Mouse (Mus musculus) forebrain, postnatal 0 days (tissue): ENCODE results near the gene Zfp385c. TPM values are rescaled to one million over a fixed set of nuclear protein-coding genes. Genes with fewer than 3 reads are reported as not detected.

ENCODE experiments used
- ATAC-seq: fragments of 200-750 bp; cut with Nextera tagmentation; 2 replicates; pipeline ENCODE4 v1.8.0; 2017; ENCODE audit warnings: mild to moderate bottlenecking, moderate library complexity
- DNase-seq: peaks from one replicate; pipeline ENCODE4 v3.0.0-alpha.2; 2015
- H3K27ac ChIP-seq: fragments of 300-500 bp; sonication (generic); 2 replicates; pipeline ENCODE4 v1.5.1; 2014; ENCODE audit warnings: low read depth, mild to moderate bottlenecking, antibody characterized with exemption, low read length, moderate library complexity, mixed read lengths
- H3K27me3 ChIP-seq: fragments of 300-500 bp; sonication (generic); 2 replicates; pipeline ENCODE4 v1.6.1; 2014; ENCODE audit warnings: mild to moderate bottlenecking, low read length, mixed read lengths; ENCODE audit not compliant: insufficient read depth
- H3K36me3 ChIP-seq: fragments of 300-500 bp; sonication (generic); 2 replicates; pipeline ENCODE4 v1.6.1; 2014; ENCODE audit warnings: mild to moderate bottlenecking, moderate library complexity; ENCODE audit not compliant: insufficient read depth
- H3K4me1 ChIP-seq: fragments of 300-500 bp; sonication (generic); 2 replicates; pipeline ENCODE4 v1.6.1; 2014; ENCODE audit warnings: antibody characterized with exemption; ENCODE audit not compliant: insufficient read depth
- H3K4me2 ChIP-seq: fragments of 300-500 bp; sonication (generic); 2 replicates; pipeline ENCODE4 v1.6.1; 2014; ENCODE audit warnings: low read depth, mild to moderate bottlenecking, moderate library complexity
- H3K4me3 ChIP-seq: fragments of 300-500 bp; sonication (generic); 2 replicates; pipeline ENCODE4 v1.5.1; 2014; ENCODE audit warnings: low read depth, low read length, mixed read lengths
- H3K9ac ChIP-seq: fragments of 300-500 bp; sonication (generic); 2 replicates; pipeline ENCODE4 v1.6.1; 2014; ENCODE audit warnings: mild to moderate bottlenecking
- H3K9me3 ChIP-seq: fragments of 300-500 bp; sonication (generic); 2 replicates; pipeline ENCODE4 v1.6.1; 2016; ENCODE audit warnings: low read length
- CTCF ChIP-seq: sonication (generic); IDR thresholded peaks from 2 replicates; pipeline ENCODE4 v1.5.1; 2016; ENCODE audit warnings: antibody characterized with exemption, control low read depth, low read depth
- WGBS: fragments of 180-500 bp; shearing (Covaris S2); extraction: QIAGEN DNeasy Blood & Tissue Kit; methylation state at CpG from one replicate; pipeline ENCODE4 v1.1.7; 2014; 5-methylcytosine and 5-hydroxymethylcytosine counted together
- polyA plus RNA-seq: library from polyadenylated mRNA; unstranded; fragments of >200 nt; fragmentation: Nextera tagmentation; extraction: Ambion mirVana; gene quantifications from 2 replicates; pipeline ENCODE4 v1.2.1, GENCODE M21; 2015
- total RNA-seq: library from RNA; depleted of rRNA; stranded (reverse); fragments of >200 nt; gene quantifications from 2 replicates; pipeline ENCODE4 v1.2.3, GENCODE M21; 2014

The Zfp385c gene
- total and polyA plus RNA-seq, 2 experiments from 2014 or later, result 1.0 to 2.0 TPM

DNA sequence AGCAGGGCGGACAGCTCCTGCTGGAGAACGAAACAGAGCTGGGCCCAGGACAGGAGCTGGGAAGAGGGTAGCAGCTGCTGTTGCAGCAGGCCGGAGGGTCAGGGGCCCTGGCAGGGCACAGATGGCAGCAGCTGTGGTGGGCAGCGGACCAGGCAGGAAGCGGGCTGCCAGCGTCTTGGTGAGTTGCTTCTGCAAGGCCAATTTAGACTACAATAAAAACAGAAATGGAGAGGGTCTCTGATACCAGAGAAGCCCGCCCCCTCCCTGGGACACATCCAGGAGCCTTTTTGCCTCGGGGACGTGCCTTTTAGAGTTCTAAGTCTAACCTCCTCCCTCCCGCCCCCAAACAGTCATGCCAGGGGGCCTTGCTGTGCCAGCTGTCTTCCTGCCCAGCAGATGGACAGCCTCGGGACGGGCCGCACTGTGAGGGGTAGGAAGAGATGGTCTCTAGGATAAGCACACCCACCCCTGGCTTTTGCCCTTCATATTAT is 63.3 kb downstream of the Zfp385c start:
- Histone ChIP-seq H3K9ac (no peak overlapping the region), H3K9me3 (no peaks in the 10 kb centered on the region), H3K27ac (no peak overlapping the region), H3K36me3 (peaks cover 24% of the 10 kb centered on the region), H3K4me3 (no peak overlapping the region), H3K27me3 (no peaks in the 10 kb centered on the region), H3K4me2 (no peak overlapping the region), H3K4me1 (0 out of 2 replicates have a peak, but pooled peaks cover 3% of the 10 kb centered on the region)
- ATAC-seq (peak; percentile 40; the same call in 1 of the 2 replicates), DNase-seq (no peak)
- 39% methylated on average over 13 of the region's 13 CpGs for WGBS
- TF ChIP-seq CTCF, result no peak

DNA sequence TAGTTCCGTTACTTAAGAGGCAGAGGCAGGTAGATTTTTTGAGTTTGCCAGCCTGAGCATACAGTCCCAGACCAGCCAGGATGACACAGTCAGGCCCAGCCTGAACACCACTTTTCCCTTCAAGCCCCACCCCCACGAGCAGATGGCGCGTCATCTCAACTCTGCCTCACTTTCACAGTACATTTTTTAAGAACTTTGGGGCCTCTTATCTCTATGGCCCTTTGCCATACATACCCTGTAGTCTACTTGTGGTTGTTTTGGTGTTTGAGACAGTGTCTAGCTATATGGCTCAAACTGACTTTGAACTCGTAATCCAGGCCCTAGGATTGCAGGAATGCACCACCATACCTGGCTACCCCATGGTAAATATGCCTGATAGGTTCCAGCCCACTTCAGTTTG is 64.2 kb downstream of the Zfp385c start:
- no peak overlapping the region for H3K27ac ChIP-seq
- no peak overlapping the region for H3K9ac ChIP-seq
- ATAC-seq (no peak), DNase-seq (no peak)
- H3K36me3 ChIP-seq, result peaks cover 24% of the 10 kb centered on the region
- no peak overlapping the region for H3K4me2 ChIP-seq
- 75% methylated on average over 5 of the region's 5 CpGs for WGBS
- H3K4me1 ChIP-seq, result 0 out of 2 replicates have a peak, but pooled peaks cover 3% of the 10 kb centered on the region
- no peaks in the 10 kb centered on the region for H3K27me3 ChIP-seq
- no peaks in the 10 kb centered on the region for H3K9me3 ChIP-seq
- no peak for TF ChIP-seq CTCF
- H3K4me3 ChIP-seq, result no peak overlapping the region

DNA sequence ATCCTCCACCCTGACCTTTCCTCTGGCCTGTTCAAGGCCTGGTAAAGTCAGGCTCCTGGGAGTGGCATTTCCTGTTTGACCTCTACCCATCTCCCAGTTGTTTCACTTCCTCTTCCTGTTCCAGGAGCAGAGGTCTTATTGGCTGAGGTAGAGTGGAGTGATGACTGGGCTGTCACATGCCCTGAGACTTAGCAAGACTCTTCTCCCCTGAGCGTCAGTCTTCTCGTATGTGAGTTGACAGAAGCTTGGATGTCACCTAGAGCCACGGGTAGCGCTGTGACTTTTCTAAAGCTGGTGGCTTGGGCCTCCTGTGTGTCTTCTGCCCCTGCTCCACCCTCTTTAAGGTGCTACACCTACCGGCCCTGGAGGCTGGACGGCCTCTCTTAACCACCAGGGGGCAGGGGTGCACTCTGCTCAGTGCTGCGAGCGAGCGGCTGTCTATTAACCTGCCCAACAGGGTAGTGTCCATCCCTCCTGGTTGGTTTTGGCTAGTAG is 65.5 kb downstream of the Zfp385c start:
- no peak overlapping the region for H3K9ac ChIP-seq
- peak; percentile 86 for TF ChIP-seq CTCF
- 17% methylated on average over 9 of the region's 9 CpGs for WGBS
- no peak overlapping the region for H3K4me2 ChIP-seq
- ATAC-seq, result peak; percentile 53
- peaks cover 3% of the 10 kb centered on the region; the same call in 1 of the 2 replicates for H3K4me1 ChIP-seq
- no peak overlapping the region for H3K4me3 ChIP-seq
- H3K27ac ChIP-seq, result no peak overlapping the region
- peak; percentile 60 for DNase-seq
- no peaks in the 10 kb centered on the region for H3K9me3 ChIP-seq
- H3K36me3 ChIP-seq, result peaks cover 24% of the 10 kb centered on the region
- H3K27me3 ChIP-seq, result no peaks in the 10 kb centered on the region

DNA sequence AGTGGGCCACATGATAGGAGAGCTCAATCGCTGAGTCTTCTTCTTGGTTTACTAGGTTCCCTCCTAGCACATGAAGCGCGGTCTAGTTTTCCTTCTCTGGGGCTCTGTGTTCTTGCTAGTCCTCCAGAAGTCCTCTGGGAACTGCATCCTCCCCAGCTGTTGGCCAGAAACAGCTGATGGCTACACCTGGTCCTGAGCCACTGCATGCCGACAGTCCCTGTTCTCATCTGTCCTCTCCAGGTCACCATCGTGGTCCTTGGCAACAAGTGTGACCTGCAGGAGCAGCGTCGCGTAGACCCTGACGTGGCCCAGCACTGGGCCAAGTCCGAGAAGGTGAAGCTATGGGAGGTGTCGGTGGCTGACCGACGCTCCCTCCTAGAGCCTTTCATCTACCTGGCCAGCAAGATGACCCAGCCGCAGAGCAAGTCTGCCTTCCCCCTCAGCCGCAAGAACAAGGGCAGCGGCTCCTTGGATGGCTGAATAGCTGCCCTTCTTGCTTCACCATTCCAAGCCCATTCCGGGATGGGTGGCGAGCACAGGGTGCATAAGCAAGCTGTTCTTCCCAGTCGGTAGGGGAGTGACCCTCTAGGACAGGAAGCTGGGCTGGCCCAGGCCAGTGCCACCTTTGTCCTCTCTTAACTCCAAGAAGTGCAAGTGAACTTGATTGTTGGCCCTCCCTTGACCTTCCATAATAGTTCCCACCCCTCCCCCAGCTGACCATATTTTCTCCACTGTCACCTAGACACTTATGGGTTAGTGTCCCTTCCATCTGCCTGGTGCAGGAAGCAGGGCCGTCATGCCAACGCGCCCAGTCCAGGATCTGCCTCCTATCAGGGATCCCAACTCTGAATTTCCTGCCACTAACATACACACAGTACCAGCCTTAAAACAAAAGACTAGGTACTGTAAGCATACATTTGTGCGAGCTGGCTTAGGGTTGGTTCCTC is 66.2 kb downstream of the Zfp385c start:
- peaks cover 24% of the 10 kb centered on the region for H3K36me3 ChIP-seq
- H3K4me3 ChIP-seq, result no peak overlapping the region
- H3K27me3 ChIP-seq, result no peaks in the 10 kb centered on the region
- no peak for TF ChIP-seq CTCF
- WGBS, result 93% methylated on average over 23 of the region's 23 CpGs
- no peak overlapping the region for H3K4me2 ChIP-seq
- ATAC-seq, result no peak
- H3K9ac ChIP-seq, result no peak overlapping the region
- H3K27ac ChIP-seq, result no peak overlapping the region
- no peaks in the 10 kb centered on the region for H3K9me3 ChIP-seq
- peaks cover 3% of the 10 kb centered on the region; the same call in 1 of the 2 replicates for H3K4me1 ChIP-seq
- no peak for DNase-seq

DNA sequence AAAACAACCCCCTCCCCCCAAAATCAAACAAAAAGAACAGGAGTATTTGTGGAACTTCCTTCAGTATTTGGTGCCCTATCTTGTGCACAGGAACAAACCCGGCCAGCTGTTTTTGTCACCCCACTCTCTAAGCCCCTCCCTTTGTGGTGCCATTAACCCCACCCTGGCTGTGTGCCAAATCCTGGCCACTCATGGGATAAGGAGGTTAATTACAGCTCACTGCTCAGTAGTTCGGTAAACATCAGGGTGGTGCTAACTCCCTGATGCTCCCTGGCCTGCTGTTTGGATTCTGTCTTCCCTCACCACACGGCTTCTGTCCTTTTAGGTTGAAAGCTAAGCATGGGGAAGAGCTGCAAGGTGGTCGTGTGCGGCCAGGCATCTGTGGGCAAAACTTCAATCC is 68.4 kb downstream of the Zfp385c start:
- Histone ChIP-seq H3K4me3 (no peak overlapping the region), H3K9ac (no peak overlapping the region), H3K36me3 (peaks cover 24% of the 10 kb centered on the region), H3K4me2 (peak overlapping the region; percentile 66), H3K4me1 (peaks cover 9% of the 10 kb centered on the region; the same call in 1 of the 2 replicates), H3K27ac (no peak overlapping the region), H3K9me3 (no peaks in the 10 kb centered on the region), H3K27me3 (no peaks in the 10 kb centered on the region)
- 41% methylated on average over 5 of the region's 5 CpGs for WGBS
- ATAC-seq, result no peak
- no peak for TF ChIP-seq CTCF
- DNase-seq, result no peak

DNA sequence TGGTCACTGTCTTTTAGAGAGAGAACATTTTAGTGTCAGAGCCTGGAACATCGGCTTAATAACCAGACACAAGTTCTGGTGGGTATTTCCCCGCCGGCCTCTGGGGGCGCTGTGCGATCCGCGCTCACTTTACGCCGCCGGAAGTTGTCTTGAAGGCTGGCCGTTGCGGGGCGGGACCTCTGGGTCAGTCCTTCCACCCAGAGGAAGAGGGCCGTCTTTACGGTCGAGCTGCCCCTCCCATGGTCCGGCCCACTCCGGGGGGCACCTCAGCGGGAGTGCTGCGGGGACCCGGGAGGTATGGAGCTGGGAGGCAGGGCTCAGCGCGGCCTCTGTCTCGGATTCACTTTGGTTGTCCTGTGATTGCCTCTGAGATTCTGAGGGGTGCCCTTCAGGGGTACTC is 69.5 kb downstream of the Zfp385c start:
- TF ChIP-seq CTCF, result peak; percentile 98
- Histone ChIP-seq H3K27me3 (no peaks in the 10 kb centered on the region), H3K4me3 (peak overlapping the region; percentile 66), H3K27ac (peak overlapping the region; percentile 80), H3K4me2 (peak overlapping the region; percentile 66), H3K4me1 (peaks cover 13% of the 10 kb centered on the region), H3K36me3 (peaks cover 24% of the 10 kb centered on the region), H3K9ac (peak overlapping the region; percentile 70), H3K9me3 (no peaks in the 10 kb centered on the region)
- WGBS, result under 1% methylated on average over 24 of the region's 24 CpGs
- peak; percentile 21 for ATAC-seq
- DNase-seq, result peak; percentile 94

DNA sequence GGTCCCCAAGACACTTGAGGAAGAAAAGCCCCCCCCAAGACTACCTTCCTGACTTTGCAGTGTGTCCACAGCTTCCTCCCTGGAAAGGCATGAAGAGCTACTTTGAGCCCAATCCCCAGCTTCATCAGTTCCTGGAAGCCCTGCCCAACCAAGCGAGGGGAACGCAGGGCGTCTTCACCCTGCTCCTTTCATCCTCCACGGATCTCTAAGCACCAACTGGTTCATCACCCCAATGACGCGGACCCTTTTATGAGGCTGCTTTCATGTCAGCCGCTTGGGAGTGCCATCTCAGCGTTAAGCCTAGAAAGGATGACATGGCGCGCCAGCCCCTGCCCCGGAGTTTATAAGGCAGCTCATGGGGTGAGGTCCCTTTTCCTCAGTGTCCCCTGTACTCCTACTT is 72.3 kb downstream of the Zfp385c start, which contains the start of gene Dnajc7:
Dnajc7 (minus strand) TSS at position 187 of the 400 bp plus-strand sequence.
- Histone ChIP-seq H3K27ac (peak within 1 kb of the TSS; percentile 90), H3K4me3 (peak within 1 kb of the TSS; percentile 77), H3K36me3 (peaks cover 6% of the 10 kb centered on the region; the same call in 1 of the 2 replicates), H3K9me3 (no peaks in the 10 kb centered on the region), H3K4me2 (peak within 1 kb of the TSS; percentile 73), H3K27me3 (no peaks in the 10 kb centered on the region), H3K4me1 (peaks cover 16% of the 10 kb centered on the region), H3K9ac (peak within 1 kb of the TSS; percentile 82)
- no peak for TF ChIP-seq CTCF
- WGBS, result 4% methylated on average over 11 of the region's 11 CpGs
- ATAC-seq (peak; percentile 45), DNase-seq (no peak)
